Mouse (Mus musculus): ENCODE data around the gene Cnot11.
"Not testable (repeated sequence)": the region's sequence is repeated elsewhere in the genome, so short reads cannot be mapped to it uniquely, and the experiment has no call there.

The Cnot11 gene

DNA sequence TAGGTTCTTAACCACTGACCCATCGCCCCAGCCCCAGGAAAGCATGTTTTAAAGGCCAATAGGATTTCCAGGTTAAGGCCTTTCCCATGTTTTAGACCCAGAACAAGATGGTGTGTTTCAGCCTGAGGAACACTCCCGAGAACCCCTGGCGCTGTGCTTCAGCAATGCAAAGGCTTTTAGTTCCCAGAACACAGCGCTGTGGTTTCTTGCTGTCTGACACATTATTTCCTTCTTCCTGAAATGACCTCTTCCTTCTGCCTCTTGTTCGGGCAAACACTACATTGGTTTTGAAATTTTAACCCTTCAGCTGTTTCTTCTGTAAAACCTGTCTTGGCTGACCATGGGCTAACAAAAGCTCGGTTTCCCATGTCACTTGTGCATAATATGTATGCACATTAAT, 44.3 kb downstream of the Cnot11 start:
- no peak for DNase-seq (ENCODE audit: low read depth, low spot score)

- no peak for DNase-seq (ENCODE audit: low read depth, low spot score)
These were observed 46.4 kb downstream of the Cnot11 start for GRCm38 (mm10) chr1:39581215-39581614.

DNA sequence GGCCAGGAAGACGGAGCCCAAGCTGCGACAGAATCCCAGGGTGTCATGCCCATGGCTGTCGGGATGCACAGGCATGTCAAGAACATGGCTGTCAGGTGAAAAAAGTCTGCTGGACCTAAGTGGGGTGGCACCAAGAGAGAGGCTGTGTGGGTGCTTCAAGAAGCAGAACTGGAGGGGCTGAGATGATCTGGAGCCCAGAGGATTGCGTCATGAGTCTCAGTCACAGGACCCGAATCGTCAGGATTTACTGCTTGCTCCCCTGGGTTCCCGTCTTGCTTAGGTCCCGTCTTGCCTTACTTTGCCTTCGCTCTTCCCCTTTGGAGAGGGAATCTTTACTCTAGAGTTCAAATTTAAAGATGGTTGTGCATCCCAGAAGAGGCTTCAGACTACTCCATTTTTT, 48.4 kb downstream of the Cnot11 start:
- no peak for DNase-seq (ENCODE audit: low read depth, low spot score)

GRCm38 (mm10) chr1:39585416-39585815, 50.6 kb downstream of the Cnot11 start:
- no peak for DNase-seq (ENCODE audit: low read depth, low spot score)

DNA sequence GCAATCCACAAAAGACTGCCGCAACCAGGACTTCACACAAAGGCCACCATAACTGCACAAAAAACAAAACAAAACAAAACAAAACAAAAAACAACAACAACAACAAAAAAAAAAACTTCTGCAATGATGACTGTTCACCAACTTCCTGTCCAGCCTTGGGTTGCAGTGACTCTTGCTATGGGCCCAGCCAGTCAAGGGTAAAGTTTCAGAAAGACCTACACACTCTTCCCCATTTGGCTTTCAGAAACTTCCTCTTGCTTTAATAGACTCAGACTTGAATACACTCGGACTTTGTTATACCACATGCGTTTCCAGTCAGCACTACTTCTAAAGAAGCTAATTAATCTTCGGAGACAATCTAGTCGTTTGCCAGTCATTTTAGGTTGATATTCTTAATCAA, 55.4 kb downstream of the Cnot11 start:
- no peak for DNase-seq (ENCODE audit: low read depth, low spot score)

DNA sequence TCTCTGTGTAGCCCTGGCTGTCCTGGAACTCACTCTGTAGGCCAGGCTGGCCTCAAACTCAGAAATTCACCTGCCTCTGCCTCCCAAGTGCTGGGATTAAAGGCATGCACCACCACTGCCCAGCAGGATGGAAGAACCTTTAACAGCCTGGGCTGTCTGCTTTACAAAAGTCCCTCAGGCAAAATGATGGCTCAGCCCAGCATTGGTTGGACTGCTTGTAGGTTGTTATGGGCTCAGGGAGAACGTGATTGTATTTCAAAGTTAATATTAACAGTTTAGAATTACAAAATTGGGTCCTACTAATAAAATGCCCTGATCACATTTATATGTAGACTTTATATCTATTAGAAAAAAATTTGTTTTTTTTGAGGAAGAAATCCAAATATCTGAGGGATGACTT, 56.8 kb downstream of the Cnot11 start:
- DNase-seq (ENCODE audit: low read depth, low spot score): not testable (repeated sequence)

GRCm38 (mm10) chr1:39592090-39592489, 57.3 kb downstream of the Cnot11 start:
- no peak for DNase-seq (ENCODE audit: low read depth, low spot score)

DNA sequence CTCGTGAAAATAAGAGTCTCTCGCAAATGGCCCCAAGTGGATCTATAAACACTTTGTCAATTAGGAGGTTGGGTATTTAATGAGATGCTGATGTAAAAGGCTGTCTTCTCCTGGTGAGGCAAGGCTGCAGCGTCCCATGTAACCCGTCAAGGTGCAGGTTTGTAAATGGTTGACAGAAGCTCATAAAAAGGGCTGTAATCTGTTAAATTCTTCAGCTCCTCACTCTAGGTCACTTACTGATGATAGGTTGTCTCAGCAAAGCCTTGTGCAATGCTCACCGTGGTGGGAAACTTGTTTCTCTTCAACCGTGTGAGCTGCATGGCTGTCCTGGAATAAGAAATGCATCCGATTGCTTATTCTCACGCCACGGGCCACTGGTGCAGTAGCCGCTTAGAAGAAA, 59.0 kb downstream of the Cnot11 start:
- DNase-seq (ENCODE audit: low read depth, low spot score): no peak

Data from 3T3-L1 (cell line).